Mouse (Mus musculus) midbrain, embryonic 13.5 days (tissue): ENCODE data around the gene Creb3l2. TPM values are rescaled to one million over a fixed set of nuclear protein-coding genes. Genes with fewer than 3 reads are reported as not detected.
A peak's percentile ranks its signal among the peaks of the same experiment; 100 is the strongest.
"Not testable (repeated sequence)": the region's sequence is repeated elsewhere in the genome, so short reads cannot be mapped to it uniquely, and the experiment has no call there.

Experiments used
- ATAC-seq: fragments of 200-750 bp; cut with Nextera tagmentation; 2 replicates; pipeline ENCODE4 v1.8.0; 2017; ENCODE audit warnings: mild to moderate bottlenecking, moderate TSS enrichment, moderate library complexity
- H3K27ac ChIP-seq: fragments of 300-500 bp; sonication (generic); 2 replicates; pipeline ENCODE4 v1.5.1; 2015; ENCODE audit warnings: inconsistent platforms, mild to moderate bottlenecking, moderate library complexity
- H3K27me3 ChIP-seq: fragments of 300-500 bp; sonication (generic); 2 replicates; pipeline ENCODE4 v1.6.1; 2015; ENCODE audit warnings: mild to moderate bottlenecking, inconsistent platforms
- H3K36me3 ChIP-seq: fragments of 300-500 bp; sonication (generic); 2 replicates; pipeline ENCODE4 v1.6.1; 2015; ENCODE audit warnings: mild to moderate bottlenecking, inconsistent platforms
- H3K4me1 ChIP-seq: fragments of 300-500 bp; sonication (generic); replicated peaks from 2 replicates; pipeline ENCODE4 v1.6.1; 2015; ENCODE audit warnings: inconsistent platforms
- H3K4me2 ChIP-seq: fragments of 300-500 bp; sonication (generic); replicated peaks from 2 replicates; pipeline ENCODE4 v1.6.1; 2015; ENCODE audit warnings: moderate library complexity, mild to moderate bottlenecking, inconsistent platforms
- H3K4me3 ChIP-seq: fragments of 300-500 bp; sonication (generic); replicated peaks from 2 replicates; pipeline ENCODE4 v1.5.1; 2015; ENCODE audit warnings: mild to moderate bottlenecking, inconsistent platforms
- H3K9ac ChIP-seq: fragments of 300-500 bp; sonication (generic); replicated peaks from 2 replicates; pipeline ENCODE4 v1.6.1; 2015; ENCODE audit warnings: mild to moderate bottlenecking, inconsistent platforms
- H3K9me3 ChIP-seq: fragments of 300-500 bp; sonication (generic); 2 replicates; pipeline ENCODE4 v1.6.1; 2016; ENCODE audit warnings: mild to moderate bottlenecking, inconsistent platforms
- WGBS: fragments of 180-500 bp; shearing (Covaris S2); methylation state at CpG from one replicate; pipeline ENCODE4 v1.1.7; 2015; 5-methylcytosine and 5-hydroxymethylcytosine counted together
- polyA plus RNA-seq: library from polyadenylated mRNA; unstranded; fragments of >200 nt; fragmentation: Nextera tagmentation; extraction: Ambion mirVana; gene quantifications from 2 replicates; pipeline ENCODE4 v1.2.1, GENCODE M21; 2015

Creb3l2 gene
- polyA plus RNA-seq, 1 experiment from 2014 or later = 3.3 TPM

DNA sequence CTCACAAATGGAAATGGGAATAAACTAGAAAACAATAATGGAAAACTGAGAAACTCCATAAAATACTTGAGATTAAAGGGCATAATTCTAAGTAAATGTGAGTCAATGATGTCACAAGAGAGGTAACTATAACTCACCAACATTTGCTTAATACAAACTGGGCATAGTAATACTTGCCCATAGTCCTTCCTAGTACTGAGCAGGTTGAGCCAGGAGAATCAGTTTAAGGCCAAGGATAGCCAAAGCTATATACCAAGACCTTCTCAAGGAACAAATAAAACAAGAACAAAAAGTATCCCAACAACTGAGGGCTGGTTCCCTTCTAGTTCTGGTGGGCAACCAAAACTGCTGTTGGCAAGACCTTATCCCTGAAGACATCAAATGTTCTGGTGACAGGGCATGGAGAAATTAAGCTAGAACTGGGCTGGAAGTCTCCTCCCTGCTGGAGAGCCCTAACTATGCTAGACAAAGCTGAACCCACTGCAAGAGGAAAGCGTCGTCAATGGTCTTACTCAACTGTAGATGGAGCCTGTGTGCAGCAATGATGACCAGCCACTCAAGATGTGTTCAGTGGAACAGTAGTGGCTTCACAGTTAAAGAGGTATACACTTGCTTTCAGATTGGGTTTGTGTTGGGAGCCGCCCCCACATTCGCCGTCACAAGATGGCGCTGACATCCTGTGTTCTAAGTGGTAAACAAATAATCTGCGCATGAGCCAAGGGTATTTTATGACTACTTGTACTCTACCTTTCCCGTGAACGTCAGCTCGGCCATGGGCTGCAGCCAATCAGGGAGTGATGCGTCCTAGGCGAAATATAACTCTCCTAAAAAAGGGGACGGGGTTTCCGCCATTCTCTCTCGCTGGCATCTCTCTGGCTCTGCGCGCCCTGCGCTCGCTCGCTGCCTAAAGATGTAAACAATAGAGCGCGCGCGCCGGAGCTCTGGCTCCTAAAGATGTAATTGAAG lies 21.9 kb upstream of the Creb3l2 start:
- H3K4me1 ChIP-seq = not testable (repeated sequence)
- under 1% methylated on average over 7 of the region's 25 CpGs for WGBS

GRCm38 (mm10) chr6:37460681-37461080 lies 18.7 kb upstream of the Creb3l2 start:
- ATAC-seq = no peak
- no peaks in the 10 kb centered on the region for H3K9me3 ChIP-seq
- no peak overlapping the region for H3K4me3 ChIP-seq
- 0 out of 2 replicates have a peak, but pooled peaks cover 3% of the 10 kb centered on the region for H3K4me1 ChIP-seq
- 83% methylated on average over 6 of the region's 6 CpGs for WGBS
- no peaks in the 10 kb centered on the region for H3K36me3 ChIP-seq
- H3K27ac ChIP-seq = no peak overlapping the region
- no peaks in the 10 kb centered on the region for H3K27me3 ChIP-seq
- no peak overlapping the region for H3K9ac ChIP-seq
- H3K4me2 ChIP-seq = no peak overlapping the region

More for the DNA sequence above, 21.9 kb upstream of the Creb3l2 start:
- H3K9me3 ChIP-seq, H3K36me3 ChIP-seq, H3K27ac ChIP-seq, H3K27me3 ChIP-seq, H3K9ac ChIP-seq: not testable (repeated sequence)
- H3K4me2 ChIP-seq = peak overlapping the region; percentile 55
- peak; percentile 98 for ATAC-seq
- H3K4me3 ChIP-seq = peak overlapping the region; percentile 39

DNA sequence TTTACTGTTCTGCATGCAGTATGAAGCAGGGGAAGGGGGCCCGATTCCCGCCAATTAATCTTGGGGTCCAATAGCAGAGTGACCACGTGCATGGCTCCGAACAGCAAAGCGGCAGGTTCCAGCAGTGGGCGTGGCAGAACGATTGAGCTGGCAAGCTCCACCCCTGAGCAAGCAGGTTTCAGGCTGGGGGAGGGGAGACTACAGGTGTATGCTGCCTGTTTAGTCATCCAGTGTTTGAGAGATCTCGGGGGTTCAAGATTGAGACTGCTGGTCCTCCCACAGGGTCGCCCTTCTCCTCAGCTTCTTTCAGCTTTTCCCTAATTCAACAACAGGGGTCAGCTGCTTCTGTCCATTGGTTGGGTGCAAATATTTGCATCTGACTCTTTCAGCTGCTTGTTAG lies 17.7 kb upstream of the Creb3l2 start:
- H3K4me1 ChIP-seq, ATAC-seq, H3K27ac ChIP-seq, H3K4me3 ChIP-seq, H3K36me3 ChIP-seq, H3K4me2 ChIP-seq, H3K9me3 ChIP-seq, H3K27me3 ChIP-seq, H3K9ac ChIP-seq: not testable (repeated sequence)
- WGBS = 48% methylated on average over 9 of the region's 9 CpGs

GRCm38 (mm10) chr6:37457990-37458655 lies 16.2 kb upstream of the Creb3l2 start:
- Histone ChIP-seq H3K27ac (no peak overlapping the region), H3K9ac (no peak overlapping the region), H3K4me3 (no peak overlapping the region), H3K4me1 (no peaks in the 10 kb centered on the region), H3K9me3 (no peaks in the 10 kb centered on the region), H3K4me2 (no peak overlapping the region), H3K36me3 (no peaks in the 10 kb centered on the region), H3K27me3 (no peaks in the 10 kb centered on the region)
- 45% methylated on average over 10 of the region's 10 CpGs for WGBS
- no peak for ATAC-seq

- H3K4me2 ChIP-seq = no peak overlapping the region
- H3K9ac ChIP-seq = no peak overlapping the region
- no peaks in the 10 kb centered on the region for H3K9me3 ChIP-seq
- no peaks in the 10 kb centered on the region for H3K36me3 ChIP-seq
- no peak overlapping the region for H3K27ac ChIP-seq
- no peak for ATAC-seq
- no peaks in the 10 kb centered on the region for H3K27me3 ChIP-seq
- no peak overlapping the region for H3K4me3 ChIP-seq
- WGBS = 75% methylated on average over 5 of the region's 5 CpGs
- no peaks in the 10 kb centered on the region for H3K4me1 ChIP-seq
Observed at GRCm38 (mm10) chr6:37455540-37455939, 13.6 kb upstream of the Creb3l2 start.

GRCm38 (mm10) chr6:37453047-37453446 lies 11.1 kb upstream of the Creb3l2 start:
- Histone ChIP-seq H3K4me1 (no peaks in the 10 kb centered on the region), H3K9me3 (no peaks in the 10 kb centered on the region), H3K27me3 (no peaks in the 10 kb centered on the region), H3K4me3 (no peak overlapping the region), H3K9ac (no peak overlapping the region), H3K27ac (no peak overlapping the region), H3K36me3 (no peaks in the 10 kb centered on the region), H3K4me2 (no peak overlapping the region)
- ATAC-seq = no peak
- WGBS = 85% methylated on average over 4 of the region's 4 CpGs

DNA sequence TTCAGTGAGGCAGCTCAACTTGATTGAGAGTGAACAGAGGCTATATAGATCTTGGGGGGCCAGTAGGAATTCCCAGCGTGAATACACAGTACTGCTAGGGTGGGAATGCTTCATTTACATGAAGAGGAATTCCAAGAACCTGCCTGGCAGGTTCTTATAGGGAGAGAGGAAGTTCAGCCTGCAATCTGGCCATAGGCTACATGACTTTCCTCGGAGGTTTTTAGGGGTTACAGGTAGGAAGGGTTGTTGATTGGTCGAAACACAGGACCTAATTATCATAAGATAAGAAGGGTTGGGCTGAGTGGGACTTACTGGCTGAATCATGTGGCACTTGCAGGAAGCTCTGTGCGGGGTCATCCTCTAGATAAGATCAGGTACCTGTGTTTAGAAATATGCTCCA lies 9.7 kb upstream of the Creb3l2 start:
- H3K36me3 ChIP-seq = no peaks in the 10 kb centered on the region
- no peak overlapping the region for H3K4me3 ChIP-seq
- no peak overlapping the region for H3K27ac ChIP-seq
- no peaks in the 10 kb centered on the region for H3K27me3 ChIP-seq
- no peaks in the 10 kb centered on the region for H3K9me3 ChIP-seq
- ATAC-seq = no peak
- H3K4me2 ChIP-seq = no peak overlapping the region
- no peak overlapping the region for H3K9ac ChIP-seq
- 59% methylated on average over 4 of the region's 4 CpGs for WGBS
- H3K4me1 ChIP-seq = no peaks in the 10 kb centered on the region

GRCm38 (mm10) chr6:37447704-37448466 lies 5.9 kb upstream of the Creb3l2 start:
- no peak overlapping the region for H3K27ac ChIP-seq
- H3K36me3 ChIP-seq = no peaks in the 10 kb centered on the region
- no peaks in the 10 kb centered on the region for H3K9me3 ChIP-seq
- 29% methylated on average over 10 of the region's 10 CpGs for WGBS
- ATAC-seq = peak; percentile 91
- H3K4me1 ChIP-seq = peaks cover 3% of the 10 kb centered on the region; the same call in 1 of the 2 replicates
- no peak overlapping the region for H3K4me3 ChIP-seq
- no peak overlapping the region for H3K9ac ChIP-seq
- no peaks in the 10 kb centered on the region for H3K27me3 ChIP-seq
- H3K4me2 ChIP-seq = no peak overlapping the region

- Histone ChIP-seq H3K27ac (no peak overlapping the region), H3K9me3 (no peaks in the 10 kb centered on the region), H3K27me3 (peaks cover 6% of the 10 kb centered on the region), H3K4me1 (peaks cover 21% of the 10 kb centered on the region), H3K4me2 (peak overlapping the region; percentile 49), H3K36me3 (no peaks in the 10 kb centered on the region), H3K9ac (peak overlapping the region; percentile 59), H3K4me3 (peak overlapping the region; percentile 78)
- ATAC-seq = 0 out of 2 replicates have a peak, but pooled peaks have one; percentile 22
- WGBS = 47% methylated on average over 4 of the region's 4 CpGs
Observed at GRCm38 (mm10) chr6:37442781-37443180, 835 bp upstream of the Creb3l2 start.

- Histone ChIP-seq H3K4me2 (peak overlapping the region; percentile 94), H3K4me1 (peaks cover 25% of the 10 kb centered on the region), H3K9me3 (no peaks in the 10 kb centered on the region), H3K9ac (peak overlapping the region; percentile 69), H3K27ac (peak overlapping the region; percentile 44), H3K4me3 (peak overlapping the region; percentile 78), H3K36me3 (no peaks in the 10 kb centered on the region), H3K27me3 (peaks cover 6% of the 10 kb centered on the region)
- peak; percentile 68 for ATAC-seq
- WGBS = under 1% methylated on average over 40 of the region's 40 CpGs
Observed at GRCm38 (mm10) chr6:37441251-37442011, 515 bp downstream of the Creb3l2 start.

DNA sequence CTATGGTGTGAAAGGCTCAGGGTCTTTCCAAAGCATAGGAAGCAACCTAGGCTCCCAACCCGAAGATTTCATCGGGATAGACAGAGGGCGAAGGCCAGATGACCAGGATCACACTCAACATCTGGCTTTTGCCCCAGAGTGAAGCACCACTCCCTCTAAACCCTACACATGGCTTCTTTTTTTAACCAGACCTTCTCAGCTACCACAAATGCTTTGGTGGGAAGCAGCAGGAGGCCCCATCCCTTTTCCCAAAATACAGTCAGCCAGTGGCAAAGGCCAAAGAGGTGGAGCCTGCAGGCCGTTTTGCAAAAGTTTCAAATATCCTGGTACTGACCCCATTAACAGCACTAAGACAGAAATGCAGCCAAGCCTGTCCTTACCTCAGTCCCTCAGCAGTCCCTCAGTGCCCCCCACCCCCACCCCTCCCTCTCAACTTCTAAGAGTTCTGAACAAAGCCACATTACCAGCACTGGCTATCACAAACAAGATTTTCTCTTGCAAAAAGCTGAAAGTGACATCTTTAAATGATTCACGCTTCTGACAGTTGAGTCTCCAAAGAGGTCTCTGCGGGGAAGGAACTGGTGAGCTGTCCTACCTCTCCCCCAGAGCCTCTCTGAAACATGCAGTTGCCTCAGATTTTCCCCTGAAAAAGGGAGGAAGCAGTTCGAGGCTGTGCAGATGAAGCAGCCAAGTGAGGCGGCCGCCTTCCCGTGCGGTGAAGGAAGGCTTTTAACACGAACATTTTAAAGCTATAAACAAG lies 1.3 kb downstream of the Creb3l2 start:
- H3K27ac ChIP-seq = no peak overlapping the region

More for the DNA sequence above, 1.3 kb downstream of the Creb3l2 start:
- H3K27me3 ChIP-seq = peaks cover 6% of the 10 kb centered on the region
- no peak for ATAC-seq
- H3K36me3 ChIP-seq = no peaks in the 10 kb centered on the region
- H3K9me3 ChIP-seq = no peaks in the 10 kb centered on the region
- H3K4me1 ChIP-seq = peaks cover 25% of the 10 kb centered on the region
- peak overlapping the region; percentile 94 for H3K4me2 ChIP-seq
- H3K9ac ChIP-seq = peak overlapping the region; percentile 69
- H3K4me3 ChIP-seq = peak overlapping the region; percentile 78
- 12% methylated on average over 12 of the region's 12 CpGs for WGBS
